Mouse (Mus musculus): ENCODE measurements at regions not wholly inside any gene's neighbourhood (a gene's known extent, or its start where the extent isn't known, plus 50 kb on each side); places are given as distances from the start of the nearest gene placed in this dataset.

GRCm38 (mm10) chr14:99366281-99366987 is 67.9 kb downstream of the Klf5 start:
- no peak for DNase-seq (ENCODE audit: low spot score in 2 of 2)
- intact Hi-C loops (cut with DNase I), result no loop called here

GRCm38 (mm10) chr14:99366996-99367555 is 68.6 kb downstream of the Klf5 start:
- intact Hi-C loops (cut with DNase I), result no loop called here
- no peak for DNase-seq (ENCODE audit: low spot score in 2 of 2)

- DNase-seq (ENCODE audit: low spot score in 2 of 2), result no peak
- intact Hi-C loops (cut with DNase I), result no loop called here
Measured at GRCm38 (mm10) chr14:99369366-99369765, 70.9 kb downstream of the Klf5 start.

DNA sequence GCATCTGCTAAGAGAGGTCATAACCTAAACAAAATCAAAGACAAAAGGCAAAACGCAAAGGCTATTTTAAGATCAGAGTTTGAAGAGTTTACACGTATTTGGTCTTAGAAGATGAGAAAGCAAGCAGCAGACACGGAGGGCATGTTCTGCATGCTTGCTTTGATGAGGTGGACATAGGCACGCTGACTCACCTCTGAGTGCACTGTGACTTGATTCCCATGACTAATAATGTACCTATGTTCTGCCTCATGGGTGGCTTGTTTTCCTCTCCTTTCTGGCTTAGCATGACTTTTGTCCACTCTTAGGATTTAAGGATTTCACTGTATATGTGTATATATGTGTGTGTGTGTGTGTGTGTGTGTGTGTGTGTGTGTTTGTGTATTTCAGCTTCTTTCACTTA is 75.2 kb downstream of the Klf5 start:
- intact Hi-C loops (cut with DNase I), result no loop called here
- no peak for DNase-seq (ENCODE audit: low spot score in 2 of 2)

GRCm38 (mm10) chr14:99375040-99375610 is 76.6 kb downstream of the Klf5 start:
- no peak for DNase-seq (ENCODE audit: low spot score in 2 of 2)
- intact Hi-C loops (cut with DNase I), result no loop called here

- DNase-seq (ENCODE audit: low spot score in 2 of 2), result peak; percentile 28 to 41
- intact Hi-C loops (cut with DNase I), result no loop called here
Measured at GRCm38 (mm10) chr14:99376652-99377502, 78.4 kb downstream of the Klf5 start.

- intact Hi-C loops (cut with DNase I), result no loop called here
- DNase-seq (ENCODE audit: low spot score in 2 of 2), result peak in 1 of 2 experiments; percentile 31
Measured at GRCm38 (mm10) chr14:99381262-99382017, 82.9 kb downstream of the Klf5 start.

- intact Hi-C loops (cut with DNase I), result no loop called here
- DNase-seq (ENCODE audit: low spot score in 2 of 2), result no peak
Measured at GRCm38 (mm10) chr14:99382051-99382450, 83.6 kb downstream of the Klf5 start.

DNA sequence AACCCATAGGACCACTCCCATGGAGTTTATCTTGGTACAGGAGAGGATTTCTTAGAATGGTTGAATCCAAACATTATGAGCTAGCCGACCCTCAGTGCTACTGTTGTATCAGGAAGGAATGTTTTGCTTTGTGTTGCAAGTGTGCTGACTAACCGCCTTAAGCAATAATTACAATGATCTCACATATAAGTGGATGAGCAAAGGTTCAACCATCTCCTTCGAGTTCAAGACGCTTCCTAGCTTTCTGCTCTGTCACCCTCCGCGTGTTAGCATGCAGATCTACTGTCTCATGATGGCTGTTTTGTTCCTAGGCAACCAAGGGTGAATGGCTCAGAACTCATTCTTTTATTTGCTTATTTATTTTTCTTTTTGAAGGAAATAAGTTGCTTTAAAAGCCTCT is 84.7 kb downstream of the Klf5 start:
- intact Hi-C loops (cut with DNase I), result no loop called here
- no peak for DNase-seq (ENCODE audit: low spot score in 2 of 2)

GRCm38 (mm10) chr14:99387581-99387980 is 89.1 kb downstream of the Klf5 start:
- DNase-seq (ENCODE audit: low spot score in 2 of 2), result no peak
- intact Hi-C loops (cut with DNase I), result no loop called here

GRCm38 (mm10) chr14:99389306-99389705 is 90.8 kb downstream of the Klf5 start:
- no peak for DNase-seq (ENCODE audit: low spot score in 2 of 2)
- intact Hi-C loops (cut with DNase I), result no loop called here

DNA sequence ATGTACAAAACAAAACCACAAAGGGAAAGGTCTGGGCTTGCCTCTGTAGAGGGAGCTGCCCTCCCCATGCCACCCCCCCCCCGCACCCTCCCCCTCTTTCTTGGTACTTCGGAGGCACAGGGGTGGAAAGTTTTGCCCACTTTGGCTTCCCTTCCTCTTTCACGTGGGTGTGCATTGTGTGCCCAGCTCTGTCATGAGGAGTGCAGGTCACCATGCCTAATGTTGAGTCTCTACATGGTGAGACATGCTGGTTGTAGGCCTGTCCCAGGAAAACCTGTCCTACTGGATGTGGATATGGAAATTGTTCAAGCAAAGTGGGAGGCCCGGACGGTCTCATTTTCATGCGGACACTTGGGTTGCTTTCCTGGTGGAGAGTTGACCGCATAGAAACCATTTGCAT is 93.2 kb downstream of the Klf5 start:
- DNase-seq (ENCODE audit: low spot score in 2 of 2), result no peak
- intact Hi-C loops (cut with DNase I), result no loop called here

GRCm38 (mm10) chr14:99392813-99393212 is 94.3 kb downstream of the Klf5 start:
- intact Hi-C loops (cut with DNase I), result no loop called here
- DNase-seq (ENCODE audit: low spot score in 2 of 2), result no peak

- intact Hi-C loops (cut with DNase I), result no loop called here
Measured at GRCm38 (mm10) chr14:99393611-99394010, 95.1 kb downstream of the Klf5 start.

GRCm38 (mm10) chr14:99403155-99403726 is 104.8 kb downstream of the Klf5 start:
- intact Hi-C loops (cut with DNase I), result no loop called here
- no peak for DNase-seq (ENCODE audit: low spot score in 2 of 2)

More at GRCm38 (mm10) chr14:99393611-99394010, 95.1 kb downstream of the Klf5 start:
- DNase-seq (ENCODE audit: low spot score in 2 of 2), result no peak

GRCm38 (mm10) chr14:99405228-99405627 is 106.7 kb downstream of the Klf5 start:
- no peak for DNase-seq (ENCODE audit: low spot score in 2 of 2)
- intact Hi-C loops (cut with DNase I), result no loop called here

DNA sequence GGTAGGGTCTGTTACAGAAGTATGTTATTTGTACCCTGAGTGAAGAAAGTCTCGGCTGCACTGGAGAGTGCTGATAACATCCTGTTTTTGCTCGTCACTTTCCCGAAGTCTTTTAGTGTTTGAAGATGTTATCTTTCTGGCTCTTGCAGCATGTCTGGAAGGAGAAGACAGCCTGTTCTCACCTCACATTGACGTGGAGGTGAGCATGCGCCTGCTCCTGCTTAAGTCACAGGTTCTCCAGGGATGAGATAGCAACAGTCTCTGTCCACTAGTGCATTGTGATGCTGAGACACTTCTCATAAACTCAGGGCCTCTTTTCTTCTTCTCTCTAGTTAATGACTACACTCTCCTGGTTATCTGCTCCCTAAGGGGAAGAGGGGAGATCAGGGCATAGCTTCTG is 113.3 kb downstream of the Klf5 start:
- no peak for DNase-seq (ENCODE audit: low spot score in 2 of 2)

GRCm38 (mm10) chr14:99416169-99416568 is 117.7 kb downstream of the Klf5 start:
- DNase-seq (ENCODE audit: low spot score in 2 of 2), result no peak
- intact Hi-C loops (cut with DNase I), result no loop called here

More for the DNA sequence above, 113.3 kb downstream of the Klf5 start:
- intact Hi-C loops (cut with DNase I), result no loop called here

DNA sequence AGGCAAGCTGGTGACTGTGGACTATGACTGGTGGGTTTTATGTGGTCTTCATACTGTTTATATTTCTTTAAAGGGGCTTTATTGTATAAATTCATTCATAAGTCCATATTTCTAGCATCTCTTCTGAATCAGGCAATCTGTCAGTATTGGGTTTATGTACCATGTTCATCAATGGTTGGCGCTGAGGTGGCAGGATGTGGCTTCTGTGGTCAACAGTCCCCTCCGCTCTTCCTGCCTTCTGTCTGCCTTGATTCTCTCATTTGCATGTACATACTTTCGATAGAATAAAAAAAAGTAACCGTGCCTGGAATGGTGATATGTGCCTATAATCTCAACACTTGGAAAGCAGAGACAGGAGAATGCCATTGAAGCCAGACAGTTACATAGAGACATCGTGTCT is 120.5 kb downstream of the Klf5 start:
- intact Hi-C loops (cut with DNase I), result no loop called here
- no peak for DNase-seq (ENCODE audit: low spot score in 2 of 2)
